Mouse (Mus musculus) liver, embryonic 13.5 days (tissue): ENCODE data around the gene Tgfbrap1. TPM values are rescaled to one million over a fixed set of nuclear protein-coding genes. Genes with fewer than 3 reads are reported as not detected.

ENCODE experiments used
- ATAC-seq: fragments of 200-750 bp; cut with Nextera tagmentation; 2 replicates; pipeline ENCODE4 v1.8.0; 2017; ENCODE audit warnings: low read depth, mild to moderate bottlenecking, moderate number of reproducible peaks, moderate library complexity
- DNase-seq: peaks from one replicate; pipeline ENCODE4 v3.0.0; 2022
- H3K27ac ChIP-seq: fragments of 300-500 bp; sonication (generic); 2 replicates; pipeline ENCODE4 v1.5.1; 2015; ENCODE audit warnings: moderate library complexity, mild to moderate bottlenecking, inconsistent platforms
- H3K27me3 ChIP-seq: fragments of 300-500 bp; sonication (generic); 2 replicates; pipeline ENCODE4 v1.6.1; 2015; ENCODE audit warnings: mild to moderate bottlenecking, inconsistent platforms
- H3K36me3 ChIP-seq: fragments of 300-500 bp; sonication (generic); 2 replicates; pipeline ENCODE4 v1.6.1; 2015; ENCODE audit warnings: mild to moderate bottlenecking, inconsistent platforms
- H3K4me1 ChIP-seq: fragments of 300-500 bp; sonication (generic); replicated peaks from 2 replicates; pipeline ENCODE4 v1.6.1; 2015; ENCODE audit warnings: inconsistent platforms
- H3K4me2 ChIP-seq: fragments of 300-500 bp; sonication (generic); 2 replicates; pipeline ENCODE4 v1.6.1; 2015; ENCODE audit warnings: inconsistent platforms, mild to moderate bottlenecking, moderate library complexity
- H3K4me3 ChIP-seq: fragments of 300-500 bp; sonication (generic); replicated peaks from 2 replicates; pipeline ENCODE4 v1.5.1; 2015; ENCODE audit warnings: mild to moderate bottlenecking, inconsistent platforms
- H3K9ac ChIP-seq: fragments of 300-500 bp; sonication (generic); 2 replicates; pipeline ENCODE4 v1.6.1; 2015; ENCODE audit warnings: mild to moderate bottlenecking, inconsistent platforms
- H3K9me3 ChIP-seq: fragments of 300-500 bp; sonication (generic); replicated peaks from 2 replicates; pipeline ENCODE4 v1.6.1; 2016; ENCODE audit warnings: inconsistent platforms
- whole genome bisulfite sequencing: fragments of 180-500 bp; shearing (Covaris S2); methylation state at CpG from one replicate; pipeline ENCODE4 v1.1.7; 2015; ENCODE audit not compliant: insufficient replicate concordance; 5-methylcytosine and 5-hydroxymethylcytosine counted together
- polyA plus RNA-seq: library from polyadenylated mRNA; unstranded; fragments of >200 nt; fragmentation: Nextera tagmentation; extraction: Ambion mirVana; gene quantifications from 2 replicates; pipeline ENCODE4 v1.2.1, GENCODE M21; 2015

The Tgfbrap1 gene
- polyA plus RNA-seq, 1 experiment from 2014 or later = 4.0 TPM

DNA sequence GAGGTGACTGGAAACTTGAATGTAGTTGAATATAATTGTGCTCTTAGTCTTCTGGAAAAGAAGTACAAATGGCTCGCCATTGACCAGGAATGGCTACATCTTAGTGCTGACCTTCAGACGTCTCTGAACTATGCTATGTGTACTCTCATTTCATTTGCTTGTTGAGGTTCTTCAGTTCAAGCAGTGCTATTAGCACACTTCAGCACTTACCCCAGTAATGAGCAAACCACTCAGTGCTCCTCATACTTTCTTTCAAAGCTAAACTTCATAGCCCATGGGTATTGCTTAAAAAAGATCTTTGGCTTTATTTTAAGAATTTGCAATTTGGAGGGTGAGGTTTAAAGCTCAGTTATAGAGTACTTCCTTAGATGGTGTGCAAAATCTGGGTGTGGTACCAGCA is 10.3 kb upstream of the Tgfbrap1 start:
- Histone ChIP-seq H3K36me3 (peaks cover 53% of the 10 kb centered on the region), H3K27me3 (no peaks in the 10 kb centered on the region), H3K4me3 (no peak overlapping the region), H3K4me2 (no peak overlapping the region), H3K9me3 (no peaks in the 10 kb centered on the region), H3K4me1 (peaks cover 6% of the 10 kb centered on the region), H3K9ac (no peak overlapping the region), H3K27ac (no peak overlapping the region)
- WGBS = 68% methylated on average over 2 of the region's 2 CpGs
- no peak for ATAC-seq
- DNase-seq = no peak

DNA sequence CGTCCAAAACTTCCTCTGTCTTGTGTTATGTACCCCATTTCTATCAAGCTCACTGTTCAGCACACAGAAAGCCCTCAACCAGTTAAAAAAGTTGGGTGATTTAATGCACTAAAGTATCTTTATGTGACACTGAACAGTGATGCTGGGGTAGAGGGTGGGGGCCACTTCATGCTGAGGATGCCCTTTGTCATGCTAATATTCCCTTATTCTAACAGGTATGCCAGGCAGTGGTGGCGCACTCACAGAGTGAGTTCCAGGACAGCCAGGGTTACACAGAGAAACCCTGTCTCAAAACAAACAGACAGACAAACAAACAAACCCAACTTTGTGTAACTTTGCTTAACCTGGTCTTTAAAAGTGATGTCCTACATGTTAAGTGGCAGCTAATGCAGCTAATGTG is 4.2 kb downstream of the Tgfbrap1 start:
- Histone ChIP-seq H3K9ac (no peak overlapping the region), H3K27me3 (no peaks in the 10 kb centered on the region), H3K4me1 (peaks cover 27% of the 10 kb centered on the region), H3K9me3 (no peaks in the 10 kb centered on the region), H3K4me2 (no peak overlapping the region), H3K4me3 (no peak overlapping the region), H3K36me3 (no peaks in the 10 kb centered on the region), H3K27ac (no peak overlapping the region)
- DNase-seq (no peak), ATAC-seq (no peak)
- 76% methylated on average over 2 of the region's 2 CpGs for WGBS

GRCm38 (mm10) chr1:43092056-43093015 is 6.1 kb downstream of the Tgfbrap1 start:
- H3K27ac ChIP-seq = peak overlapping the region; percentile 69
- DNase-seq (peak; percentile 48), ATAC-seq (peak; percentile 87)

GRCm38 (mm10) chr1:43091306-43092055 is 7.0 kb downstream of the Tgfbrap1 start:
- H3K27me3 ChIP-seq = no peaks in the 10 kb centered on the region
- peak overlapping the region; percentile 90 for H3K4me2 ChIP-seq
- no peaks in the 10 kb centered on the region for H3K36me3 ChIP-seq
- 28% methylated on average over 13 of the region's 13 CpGs for WGBS
- no peaks in the 10 kb centered on the region for H3K9me3 ChIP-seq
- 0 out of 2 replicates have a peak, but pooled peaks have one; percentile 6 for ATAC-seq
- H3K4me1 ChIP-seq = peaks cover 18% of the 10 kb centered on the region
- peak overlapping the region; percentile 69 for H3K27ac ChIP-seq
- peak overlapping the region; percentile 91 for H3K9ac ChIP-seq
- no peak for DNase-seq
- H3K4me3 ChIP-seq = peak overlapping the region; percentile 81

More at GRCm38 (mm10) chr1:43092056-43093015, 6.1 kb downstream of the Tgfbrap1 start:
- no peaks in the 10 kb centered on the region for H3K27me3 ChIP-seq
- H3K4me2 ChIP-seq = peak overlapping the region; percentile 90
- peaks cover 25% of the 10 kb centered on the region for H3K4me1 ChIP-seq
- H3K4me3 ChIP-seq = peak overlapping the region; percentile 81
- H3K36me3 ChIP-seq = no peaks in the 10 kb centered on the region
- H3K9me3 ChIP-seq = no peaks in the 10 kb centered on the region
- WGBS = under 1% methylated on average over 92 of the region's 102 CpGs
- peak overlapping the region; percentile 91 for H3K9ac ChIP-seq

- H3K9ac ChIP-seq = no peak overlapping the region
- WGBS = 61% methylated on average over 1 of the region's 1 CpGs
- ATAC-seq (no peak), DNase-seq (no peak)
- no peak overlapping the region for H3K27ac ChIP-seq
- no peaks in the 10 kb centered on the region for H3K9me3 ChIP-seq
- H3K36me3 ChIP-seq = no peaks in the 10 kb centered on the region
- no peak overlapping the region for H3K4me2 ChIP-seq
- H3K4me3 ChIP-seq = no peak overlapping the region
- no peaks in the 10 kb centered on the region for H3K27me3 ChIP-seq
- peaks cover 18% of the 10 kb centered on the region for H3K4me1 ChIP-seq
Measured at GRCm38 (mm10) chr1:43090418-43090817, 8.0 kb downstream of the Tgfbrap1 start.

GRCm38 (mm10) chr1:43082946-43083345 is 15.5 kb downstream of the Tgfbrap1 start:
- H3K9me3 ChIP-seq = no peaks in the 10 kb centered on the region
- WGBS = 66% methylated on average over 5 of the region's 5 CpGs

DNA sequence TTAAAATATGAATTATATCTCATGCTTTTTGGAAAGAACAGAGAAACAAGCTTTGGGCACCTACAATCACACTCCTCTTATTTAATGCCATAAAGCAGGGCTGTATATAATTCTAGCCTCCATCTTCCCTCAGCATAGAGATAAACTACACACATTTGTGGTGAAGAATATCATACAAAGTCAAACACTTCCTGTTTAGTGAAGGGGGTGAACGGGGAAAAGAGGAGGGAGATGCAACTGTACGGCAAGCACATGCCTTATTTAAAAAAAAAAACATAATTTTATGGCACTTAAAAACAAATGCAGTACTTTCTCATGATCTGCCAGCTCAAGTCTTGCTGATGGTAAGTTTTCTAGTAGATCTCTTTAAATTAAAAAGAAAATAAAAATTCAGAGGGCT is 20.3 kb downstream of the Tgfbrap1 start:
- H3K36me3 ChIP-seq = peaks cover 13% of the 10 kb centered on the region
- no peak overlapping the region for H3K9ac ChIP-seq
- 37% methylated on average over 2 of the region's 2 CpGs for WGBS
- no peak overlapping the region for H3K4me3 ChIP-seq
- no peaks in the 10 kb centered on the region for H3K9me3 ChIP-seq
- no peak overlapping the region for H3K4me2 ChIP-seq
- H3K4me1 ChIP-seq = no peaks in the 10 kb centered on the region; the same call in 1 of the 2 replicates
- no peaks in the 10 kb centered on the region for H3K27me3 ChIP-seq
- DNase-seq (no peak), ATAC-seq (no peak)
- no peak overlapping the region for H3K27ac ChIP-seq

More at GRCm38 (mm10) chr1:43082946-43083345, 15.5 kb downstream of the Tgfbrap1 start:
- Histone ChIP-seq H3K9ac (no peak overlapping the region), H3K27me3 (no peaks in the 10 kb centered on the region), H3K4me3 (no peak overlapping the region), H3K36me3 (0 out of 2 replicates have a peak, but pooled peaks cover 4% of the 10 kb centered on the region), H3K4me1 (no peaks in the 10 kb centered on the region; the same call in 1 of the 2 replicates), H3K4me2 (no peak overlapping the region), H3K27ac (no peak overlapping the region)
- ATAC-seq (no peak), DNase-seq (no peak)

- no peak for ATAC-seq
- H3K4me2 ChIP-seq = no peak overlapping the region
- H3K27me3 ChIP-seq = no peaks in the 10 kb centered on the region
- H3K27ac ChIP-seq = no peak overlapping the region
- peaks cover 30% of the 10 kb centered on the region for H3K36me3 ChIP-seq
- H3K4me1 ChIP-seq = 0 out of 2 replicates have a peak, but pooled peaks cover 3% of the 10 kb centered on the region
- no peak for DNase-seq
- no peaks in the 10 kb centered on the region for H3K9me3 ChIP-seq
- no peak overlapping the region for H3K4me3 ChIP-seq
- H3K9ac ChIP-seq = no peak overlapping the region
- WGBS = 94% methylated on average over 2 of the region's 2 CpGs
Measured at GRCm38 (mm10) chr1:43074791-43075190, 23.6 kb downstream of the Tgfbrap1 start.

GRCm38 (mm10) chr1:43072561-43072960 is 25.9 kb downstream of the Tgfbrap1 start:
- Histone ChIP-seq H3K36me3 (peaks cover 37% of the 10 kb centered on the region), H3K27me3 (no peaks in the 10 kb centered on the region), H3K4me2 (no peak overlapping the region), H3K27ac (no peak overlapping the region), H3K9ac (no peak overlapping the region), H3K4me3 (no peak overlapping the region), H3K4me1 (0 out of 2 replicates have a peak, but pooled peaks cover 3% of the 10 kb centered on the region), H3K9me3 (no peaks in the 10 kb centered on the region)
- no peak for DNase-seq
- 46% methylated on average over 1 of the region's 1 CpGs for WGBS
- ATAC-seq = no peak

DNA sequence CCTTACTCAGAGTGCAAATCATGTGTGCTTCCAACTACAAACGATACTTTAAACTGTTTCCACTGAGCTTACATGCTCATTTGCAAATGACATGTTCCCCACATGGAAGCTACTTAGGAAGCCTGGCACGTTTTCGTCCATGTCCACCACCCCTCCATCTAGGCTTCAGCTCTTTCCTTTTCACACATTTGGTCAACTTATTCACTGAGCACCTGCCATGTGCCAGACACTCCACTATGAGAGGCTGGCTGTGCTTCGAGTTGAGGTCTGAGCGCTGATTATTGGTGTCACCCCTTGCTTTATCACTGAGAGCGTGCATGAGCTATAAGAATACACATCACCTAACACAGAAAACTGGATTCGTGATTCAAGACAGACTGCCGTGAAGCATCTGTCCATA is 26.4 kb downstream of the Tgfbrap1 start:
- peaks cover 42% of the 10 kb centered on the region for H3K36me3 ChIP-seq
- no peak overlapping the region for H3K4me2 ChIP-seq
- H3K27ac ChIP-seq = no peak overlapping the region
- H3K27me3 ChIP-seq = no peaks in the 10 kb centered on the region
- H3K4me1 ChIP-seq = 0 out of 2 replicates have a peak, but pooled peaks cover 3% of the 10 kb centered on the region
- no peak overlapping the region for H3K4me3 ChIP-seq
- H3K9me3 ChIP-seq = no peaks in the 10 kb centered on the region
- ATAC-seq (no peak), DNase-seq (no peak)
- 78% methylated on average over 8 of the region's 8 CpGs for WGBS
- no peak overlapping the region for H3K9ac ChIP-seq

- Histone ChIP-seq H3K4me1 (0 out of 2 replicates have a peak, but pooled peaks cover 3% of the 10 kb centered on the region), H3K27me3 (no peaks in the 10 kb centered on the region), H3K4me2 (no peak overlapping the region), H3K27ac (no peak overlapping the region), H3K9me3 (no peaks in the 10 kb centered on the region), H3K9ac (no peak overlapping the region), H3K36me3 (peaks cover 50% of the 10 kb centered on the region), H3K4me3 (no peak overlapping the region)
- no peak for DNase-seq
- 56% methylated on average over 5 of the region's 5 CpGs for WGBS
- ATAC-seq = no peak
Measured at GRCm38 (mm10) chr1:43070726-43071125, 27.7 kb downstream of the Tgfbrap1 start.
